Mouse (Mus musculus): Measurements from ENCODE around the gene Tnfrsf11a.

GRCm38 (mm10) chr1:105735318-105735717 is 45.2 kb upstream of the Tnfrsf11a start:
- TF ChIP-seq EP300 (IDR thresholded peaks at IDR 0.05; ENCODE audit: low read depth) (no peak), CTCF (IDR thresholded peaks at IDR 0.05; ENCODE audit: low read depth) (peak; percentile 35; the same call in 1 of the 2 replicates)
